Mouse (Mus musculus) G1E (cell line): ENCODE data around the gene Prkar1b.

Experiments
- CTCF ChIP-seq: IDR thresholded peaks from 2 replicates; pipeline ENCODE4 v1.5.1; 2012; ENCODE audit warnings: low read depth, low read length, inconsistent platforms, mixed read lengths
- GATA1 ChIP-seq: IDR thresholded peaks from 2 replicates; pipeline ENCODE4 v1.6.1; 2012; ENCODE audit warnings: borderline replicate concordance, low read length, inconsistent platforms, mixed read lengths

- no peak for TF ChIP-seq CTCF
- TF ChIP-seq GATA1, result no peak
These were observed 157.0 kb downstream of the Prkar1b start for GRCm38 (mm10) chr5:138992611-138993370.
